Mouse (Mus musculus): ENCODE data around the gene Ephb2. TPM values are rescaled to one million over a fixed set of nuclear protein-coding genes. Genes with fewer than 3 reads are reported as not detected.
A peak's percentile ranks its signal among the peaks of the same experiment; 100 is the strongest.

The Ephb2 gene
- polyA plus RNA-seq, 1 experiment from 2014 or later = 5.8 TPM

- H3K27ac ChIP-seq = no peak overlapping the region
- no peak overlapping the region for H3K4me2 ChIP-seq
- peaks cover 13% of the 10 kb centered on the region for H3K4me1 ChIP-seq
- no peak overlapping the region for H3K4me3 ChIP-seq
- no peaks in the 10 kb centered on the region for H3K36me3 ChIP-seq
- H3K9ac ChIP-seq = no peak overlapping the region
- H3K27me3 ChIP-seq = no peaks in the 10 kb centered on the region
- 65% methylated on average over 2 of the region's 2 CpGs for WGBS
- H3K9me3 ChIP-seq = no peaks in the 10 kb centered on the region
- no peak for ATAC-seq (ENCODE audit: borderline replicate concordance, extremely low read depth, low FRiP score, low TSS enrichment)
These were observed 126.8 kb downstream of the Ephb2 start for GRCm38 (mm10) chr4:136708956-136709355.

- WGBS = 61% methylated on average over 4 of the region's 4 CpGs
- Histone ChIP-seq H3K4me2 (no peak overlapping the region), H3K27me3 (no peaks in the 10 kb centered on the region), H3K4me1 (peaks cover 3% of the 10 kb centered on the region), H3K9me3 (no peaks in the 10 kb centered on the region), H3K4me3 (no peak overlapping the region), H3K27ac (no peak overlapping the region), H3K9ac (no peak overlapping the region), H3K36me3 (no peaks in the 10 kb centered on the region)
- ATAC-seq (ENCODE audit: borderline replicate concordance, extremely low read depth, low FRiP score, low TSS enrichment) = no peak
These were observed 129.1 kb downstream of the Ephb2 start for GRCm38 (mm10) chr4:136706696-136707095.

GRCm38 (mm10) chr4:136705091-136705490 lies 130.7 kb downstream of the Ephb2 start:
- Histone ChIP-seq H3K27me3 (no peaks in the 10 kb centered on the region), H3K9ac (no peak overlapping the region), H3K4me3 (no peak overlapping the region), H3K4me1 (no peaks in the 10 kb centered on the region), H3K9me3 (no peaks in the 10 kb centered on the region), H3K4me2 (no peak overlapping the region), H3K27ac (no peak overlapping the region), H3K36me3 (no peaks in the 10 kb centered on the region)
- ATAC-seq (ENCODE audit: borderline replicate concordance, extremely low read depth, low FRiP score, low TSS enrichment) = no peak
- WGBS = 71% methylated on average over 5 of the region's 5 CpGs

GRCm38 (mm10) chr4:136704551-136704950 lies 131.2 kb downstream of the Ephb2 start:
- 42% methylated on average over 3 of the region's 3 CpGs for WGBS
- no peaks in the 10 kb centered on the region for H3K36me3 ChIP-seq
- no peak overlapping the region for H3K4me3 ChIP-seq
- H3K27me3 ChIP-seq = no peaks in the 10 kb centered on the region
- H3K4me2 ChIP-seq = no peak overlapping the region
- H3K9ac ChIP-seq = no peak overlapping the region
- no peak overlapping the region for H3K27ac ChIP-seq
- no peaks in the 10 kb centered on the region for H3K9me3 ChIP-seq
- no peak for ATAC-seq (ENCODE audit: borderline replicate concordance, extremely low read depth, low FRiP score, low TSS enrichment)
- no peaks in the 10 kb centered on the region for H3K4me1 ChIP-seq

GRCm38 (mm10) chr4:136703351-136703750 lies 132.4 kb downstream of the Ephb2 start:
- WGBS = 66% methylated on average over 11 of the region's 11 CpGs
- H3K27ac ChIP-seq = no peak overlapping the region

GRCm38 (mm10) chr4:136702456-136702855 lies 133.3 kb downstream of the Ephb2 start:
- H3K36me3 ChIP-seq = no peaks in the 10 kb centered on the region
- ATAC-seq (ENCODE audit: borderline replicate concordance, extremely low read depth, low FRiP score, low TSS enrichment) = no peak
- H3K27me3 ChIP-seq = no peaks in the 10 kb centered on the region
- H3K4me3 ChIP-seq = no peak overlapping the region
- H3K9me3 ChIP-seq = no peaks in the 10 kb centered on the region
- H3K4me1 ChIP-seq = no peaks in the 10 kb centered on the region
- H3K9ac ChIP-seq = no peak overlapping the region
- H3K4me2 ChIP-seq = no peak overlapping the region
- H3K27ac ChIP-seq = no peak overlapping the region
- WGBS = 79% methylated on average over 8 of the region's 8 CpGs

More at GRCm38 (mm10) chr4:136703351-136703750, 132.4 kb downstream of the Ephb2 start:
- no peak for ATAC-seq (ENCODE audit: borderline replicate concordance, extremely low read depth, low FRiP score, low TSS enrichment)
- Histone ChIP-seq H3K27me3 (no peaks in the 10 kb centered on the region), H3K36me3 (no peaks in the 10 kb centered on the region), H3K4me3 (no peak overlapping the region), H3K9ac (no peak overlapping the region), H3K4me2 (no peak overlapping the region), H3K9me3 (no peaks in the 10 kb centered on the region), H3K4me1 (no peaks in the 10 kb centered on the region)

GRCm38 (mm10) chr4:136701236-136701635 lies 134.6 kb downstream of the Ephb2 start:
- 89% methylated on average over 11 of the region's 11 CpGs for WGBS

GRCm38 (mm10) chr4:136699084-136699450 lies 136.7 kb downstream of the Ephb2 start:
- WGBS = 86% methylated on average over 7 of the region's 7 CpGs
- Histone ChIP-seq H3K9me3 (no peaks in the 10 kb centered on the region), H3K4me2 (no peak overlapping the region), H3K9ac (no peak overlapping the region), H3K27ac (no peak overlapping the region), H3K27me3 (no peaks in the 10 kb centered on the region), H3K4me1 (no peaks in the 10 kb centered on the region), H3K36me3 (peaks cover 6% of the 10 kb centered on the region; the same call in 1 of the 2 replicates), H3K4me3 (no peak overlapping the region)
- ATAC-seq (ENCODE audit: borderline replicate concordance, extremely low read depth, low FRiP score, low TSS enrichment) = no peak

More at GRCm38 (mm10) chr4:136701236-136701635, 134.6 kb downstream of the Ephb2 start:
- no peaks in the 10 kb centered on the region for H3K36me3 ChIP-seq
- no peak overlapping the region for H3K9ac ChIP-seq
- H3K27me3 ChIP-seq = no peaks in the 10 kb centered on the region
- H3K27ac ChIP-seq = no peak overlapping the region
- H3K4me2 ChIP-seq = no peak overlapping the region
- H3K4me1 ChIP-seq = no peaks in the 10 kb centered on the region
- ATAC-seq (ENCODE audit: borderline replicate concordance, extremely low read depth, low FRiP score, low TSS enrichment) = no peak
- no peaks in the 10 kb centered on the region for H3K9me3 ChIP-seq
- H3K4me3 ChIP-seq = no peak overlapping the region

- H3K9ac ChIP-seq = no peak overlapping the region
- H3K27me3 ChIP-seq = no peaks in the 10 kb centered on the region
- no peak overlapping the region for H3K4me3 ChIP-seq
- no peak for ATAC-seq (ENCODE audit: borderline replicate concordance, extremely low read depth, low FRiP score, low TSS enrichment)
- 79% methylated on average over 11 of the region's 11 CpGs for WGBS
- peaks cover 8% of the 10 kb centered on the region; the same call in 1 of the 2 replicates for H3K36me3 ChIP-seq
- no peak overlapping the region for H3K4me2 ChIP-seq
- H3K4me1 ChIP-seq = no peaks in the 10 kb centered on the region
- H3K9me3 ChIP-seq = no peaks in the 10 kb centered on the region
- H3K27ac ChIP-seq = no peak overlapping the region
These were observed 137.2 kb downstream of the Ephb2 start for GRCm38 (mm10) chr4:136698404-136699083.

- H3K27me3 ChIP-seq = no peaks in the 10 kb centered on the region
- no peak overlapping the region for H3K4me3 ChIP-seq
- 87% methylated on average over 6 of the region's 6 CpGs for WGBS
- no peak overlapping the region for H3K27ac ChIP-seq
- no peak overlapping the region for H3K4me2 ChIP-seq
- ATAC-seq (ENCODE audit: borderline replicate concordance, extremely low read depth, low FRiP score, low TSS enrichment) = no peak
- no peaks in the 10 kb centered on the region for H3K9me3 ChIP-seq
- H3K9ac ChIP-seq = no peak overlapping the region
- H3K4me1 ChIP-seq = no peaks in the 10 kb centered on the region
- peaks cover 10% of the 10 kb centered on the region; the same call in 1 of the 2 replicates for H3K36me3 ChIP-seq
These were observed 138.5 kb downstream of the Ephb2 start for GRCm38 (mm10) chr4:136697325-136697724.

GRCm38 (mm10) chr4:136696381-136696925 lies 139.3 kb downstream of the Ephb2 start:
- Histone ChIP-seq H3K27me3 (no peaks in the 10 kb centered on the region), H3K9ac (no peak overlapping the region), H3K4me1 (no peaks in the 10 kb centered on the region), H3K4me2 (no peak overlapping the region), H3K9me3 (no peaks in the 10 kb centered on the region), H3K36me3 (peaks cover 10% of the 10 kb centered on the region; the same call in 1 of the 2 replicates), H3K4me3 (no peak overlapping the region), H3K27ac (no peak overlapping the region)
- peak; percentile 35; the same call in 1 of the 2 replicates for ATAC-seq (ENCODE audit: borderline replicate concordance, extremely low read depth, low FRiP score, low TSS enrichment)
- 17% methylated on average over 5 of the region's 5 CpGs for WGBS

GRCm38 (mm10) chr4:136695696-136696095 lies 140.1 kb downstream of the Ephb2 start:
- Histone ChIP-seq H3K27ac (no peak overlapping the region), H3K4me3 (no peak overlapping the region), H3K36me3 (peaks cover 10% of the 10 kb centered on the region; the same call in 1 of the 2 replicates), H3K4me1 (no peaks in the 10 kb centered on the region), H3K4me2 (no peak overlapping the region), H3K9me3 (no peaks in the 10 kb centered on the region), H3K27me3 (no peaks in the 10 kb centered on the region), H3K9ac (no peak overlapping the region)
- WGBS = 94% methylated on average over 9 of the region's 9 CpGs
- ATAC-seq (ENCODE audit: borderline replicate concordance, extremely low read depth, low FRiP score, low TSS enrichment) = no peak

All from lung, embryonic 15.5 days (tissue).